Mouse (Mus musculus): ENCODE data around the gene Vmo1.
"Not testable (repeated sequence)": the region's sequence is repeated elsewhere in the genome, so short reads cannot be mapped to it uniquely, and the experiment has no call there.

The Vmo1 gene

DNA sequence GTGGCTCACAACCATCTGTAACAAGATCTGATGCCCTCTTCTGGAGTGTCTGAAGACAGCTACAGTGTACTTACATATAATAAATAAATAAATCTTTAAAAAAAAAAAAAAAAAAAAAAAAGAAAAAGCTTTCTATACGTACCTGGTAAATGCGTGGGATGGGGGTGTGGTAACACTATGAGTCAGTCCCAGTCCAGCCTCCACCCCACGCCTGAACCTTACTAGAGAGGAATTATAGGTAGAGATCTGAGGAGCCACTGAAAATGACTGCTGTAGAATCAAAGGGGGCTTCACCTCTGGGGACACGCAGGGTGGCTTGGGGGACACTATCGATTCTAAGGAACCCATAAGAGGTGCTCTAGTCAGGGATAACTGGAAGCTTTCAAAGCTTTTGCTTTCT is 41.1 kb downstream of the Vmo1 start:
- intact Hi-C loops (cut with DNase I), result not testable (repeated sequence)

DNA sequence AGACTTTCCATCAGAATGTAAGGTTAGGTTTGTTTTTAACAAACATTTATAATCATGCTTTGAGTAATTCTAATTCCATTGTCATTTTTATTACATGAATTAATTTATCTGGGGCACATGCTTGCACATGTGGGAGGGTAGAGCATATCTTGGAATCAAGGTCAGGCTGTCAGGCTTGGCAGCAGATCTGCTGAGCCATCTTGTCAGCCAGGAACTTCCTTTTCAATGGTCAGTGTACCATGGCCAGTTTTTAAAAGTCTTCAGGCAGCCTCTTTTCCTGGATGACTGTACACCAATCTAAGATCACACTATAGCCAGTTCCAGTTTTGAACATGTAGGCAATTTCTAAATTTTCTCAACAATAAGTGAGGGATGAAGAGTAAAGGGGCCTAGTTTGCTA is 41.7 kb downstream of the Vmo1 start:
- intact Hi-C loops (cut with DNase I), result no loop called here

DNA sequence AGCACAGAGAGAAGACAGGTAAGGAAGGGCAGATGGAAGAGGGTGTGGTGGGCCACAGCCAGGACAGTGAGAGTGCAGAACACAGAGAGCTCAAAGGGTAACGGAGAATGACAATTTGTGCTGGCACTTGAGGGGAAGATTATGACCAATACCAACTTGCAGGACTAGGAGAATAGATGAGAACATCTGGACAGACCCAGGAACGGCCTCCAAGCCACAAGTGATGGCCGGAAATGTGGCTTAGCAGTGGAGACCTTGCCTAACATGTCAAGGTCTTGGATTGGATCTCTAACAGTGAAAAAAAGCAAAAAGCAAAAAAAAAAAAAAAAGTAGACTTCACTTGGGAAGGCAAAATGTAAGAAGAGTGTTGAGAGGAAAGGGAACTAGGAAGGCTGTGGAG is 44.7 kb downstream of the Vmo1 start:
- intact Hi-C loops (cut with DNase I), result no loop called here

DNA sequence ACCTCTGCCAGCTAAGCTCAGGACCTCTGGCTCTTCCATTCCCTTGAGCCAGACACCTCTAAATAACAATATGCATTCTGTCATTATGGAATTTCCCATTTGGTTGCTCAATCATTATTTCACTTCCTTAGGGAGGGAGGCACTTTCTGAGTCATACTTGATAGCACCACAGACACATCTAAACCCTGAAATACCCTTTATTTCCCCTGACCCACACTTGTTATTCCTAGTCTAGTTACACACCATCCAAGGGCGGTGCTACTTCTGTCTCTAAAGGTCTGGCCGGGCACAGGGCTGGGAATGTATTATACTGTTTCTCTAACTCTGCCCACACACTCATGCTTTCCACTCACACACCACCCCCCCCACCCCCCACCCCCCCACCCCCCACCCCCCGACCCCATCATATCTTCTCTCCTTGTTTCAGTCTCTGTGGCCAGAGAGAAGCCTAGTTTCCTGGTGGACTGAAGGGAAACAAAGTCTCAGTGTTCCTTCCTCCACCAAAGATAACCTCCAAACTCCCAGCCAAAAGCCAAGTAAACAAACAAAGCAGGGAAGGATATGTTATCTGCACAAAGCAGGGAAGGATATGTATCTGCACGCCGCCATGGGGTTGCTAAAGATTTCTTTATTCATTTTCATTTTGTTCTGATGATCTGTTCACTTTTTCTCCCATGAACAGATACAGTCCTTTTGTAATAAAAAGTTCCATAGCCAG is 46.4 kb downstream of the Vmo1 start:
- intact Hi-C loops (cut with DNase I), result no loop called here

DNA sequence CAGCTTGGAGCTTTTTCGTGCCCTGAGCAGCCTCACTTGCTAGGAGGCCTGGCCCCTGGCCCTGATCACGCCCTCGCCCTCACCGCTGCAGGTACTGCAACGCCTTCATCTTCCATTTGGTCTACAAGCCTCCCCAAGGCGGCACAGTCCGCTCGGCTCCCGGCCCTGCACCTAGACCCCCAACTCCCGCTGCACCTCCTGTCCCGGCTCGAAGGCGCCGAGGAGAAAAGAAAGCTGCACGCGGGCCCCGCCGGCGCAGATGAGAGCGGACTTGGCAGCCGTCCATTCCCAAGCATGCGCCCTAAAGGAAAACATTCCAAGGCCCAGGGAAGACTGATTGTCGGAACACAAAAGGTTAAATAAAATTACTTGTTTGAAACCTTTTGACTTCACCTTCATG is 48.6 kb downstream of the Vmo1 start:
- intact Hi-C loops (cut with DNase I), result no loop called here

DNA sequence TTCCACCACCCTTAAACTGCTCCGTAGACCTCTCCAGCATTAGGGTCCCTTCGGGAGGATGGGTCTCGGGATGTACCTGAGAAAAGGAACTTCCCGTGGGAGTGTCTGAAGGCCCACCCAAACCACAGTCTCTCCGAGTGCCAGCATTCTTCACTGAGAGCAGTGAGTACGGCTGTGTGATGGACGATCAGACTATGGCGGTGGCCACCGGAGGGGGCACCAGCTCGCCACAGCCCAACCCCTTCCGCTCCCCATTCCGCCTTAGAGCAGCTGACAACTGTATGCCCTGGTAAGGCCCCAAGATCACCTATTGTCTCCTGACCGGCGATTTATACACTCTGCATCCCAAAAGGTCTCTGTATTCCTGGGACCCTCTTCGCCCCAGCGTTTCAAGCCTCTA is 49.2 kb downstream of the Vmo1 start:
- intact Hi-C loops (cut with DNase I), result no loop called here

DNA sequence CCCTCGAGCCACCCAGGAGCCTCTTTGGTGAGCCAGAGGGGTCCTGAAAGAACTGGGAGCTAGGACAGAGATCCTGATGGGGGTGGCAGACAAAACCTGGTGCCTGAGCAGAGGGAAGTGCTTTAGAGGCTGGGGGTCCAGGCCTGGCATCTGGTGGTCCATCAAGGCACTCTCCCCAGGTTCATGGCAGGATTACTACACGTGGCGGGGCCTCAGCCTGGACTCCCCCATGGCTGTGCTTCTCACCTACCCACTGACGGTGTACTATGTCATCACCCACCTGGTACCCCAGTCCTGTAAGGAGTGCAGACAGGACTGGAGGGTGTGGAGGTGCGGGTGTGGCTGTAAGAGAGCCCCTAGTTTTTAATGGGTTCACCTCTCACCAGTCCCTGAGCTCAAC is 50.4 kb downstream of the Vmo1 start:
- intact Hi-C loops (cut with DNase I), result no loop called here
